Mouse (Mus musculus): ENCODE measurements around the gene Maml1. TPM values are rescaled to one million over a fixed set of nuclear protein-coding genes. Genes with fewer than 3 reads are reported as not detected.

The Maml1 gene
- polyA plus RNA-seq, 1 experiment from 2014 or later: 9.1 TPM

DNA sequence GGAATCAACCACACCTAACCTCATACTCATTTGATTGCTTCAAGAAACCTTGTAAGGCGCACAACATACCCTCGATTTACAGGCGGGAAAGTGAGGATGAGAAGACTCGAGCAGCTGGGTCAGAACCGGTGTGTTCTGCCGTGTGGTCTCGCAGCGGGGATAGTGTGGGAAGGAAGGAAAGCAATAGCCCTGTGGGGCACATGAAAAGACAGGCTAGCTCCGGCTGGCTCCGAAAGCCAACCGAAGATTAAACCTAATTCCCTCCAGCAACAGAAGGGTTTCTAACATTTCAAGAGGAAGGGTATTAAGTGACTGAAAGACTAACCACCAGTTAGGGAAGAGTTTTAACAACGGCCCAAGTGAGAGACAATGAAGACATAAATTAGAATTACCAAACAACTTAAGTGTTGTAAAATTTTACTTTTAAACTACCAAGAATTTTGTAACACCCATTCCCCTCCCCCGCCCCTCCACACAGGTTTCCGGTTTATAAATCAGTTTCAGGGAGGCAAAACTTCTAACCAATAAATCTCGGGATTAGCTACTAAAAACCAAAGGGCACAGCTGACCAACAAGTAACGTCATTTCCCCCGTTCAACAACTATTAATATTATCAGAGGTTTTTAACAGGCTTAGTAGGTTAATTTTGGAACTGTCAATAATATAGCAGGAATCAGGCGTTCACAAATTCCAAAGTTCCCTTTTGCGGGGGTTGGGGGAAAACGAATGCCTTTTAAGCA is 1.5 kb downstream of the Maml1 start:
- no peak for ATAC-seq (replicated peaks; ENCODE audit: low FRiP score, low TSS enrichment, low read depth)
- DNase-seq (ENCODE audit: low spot score): peak; percentile 52
- WGBS: 12% methylated on average over 20 of the region's 20 CpGs
- H3K36me3 ChIP-seq (ENCODE audit: control insufficient read depth, insufficient read depth, low read length): peaks cover 27% of the 10 kb centered on the region
- peak overlapping the region; percentile 99; the same call in 1 of the 2 replicates for H3K27ac ChIP-seq (ENCODE audit: low read depth)
- H3K9ac ChIP-seq (ENCODE audit: low read length): peak overlapping the region; percentile 99
- peak overlapping the region; percentile 97 for H3K4me3 ChIP-seq (ENCODE audit: low read depth, low read length)
- no peaks in the 10 kb centered on the region for H3K27me3 ChIP-seq (replicated peaks; ENCODE audit: control insufficient read depth, insufficient read depth, low read length)
- peaks cover 5% of the 10 kb centered on the region for H3K4me1 ChIP-seq (replicated peaks; ENCODE audit: control insufficient read depth, insufficient read depth, low read length)
- no peaks in the 10 kb centered on the region for H3K9me3 ChIP-seq (ENCODE audit: control insufficient read depth, low read length)
- H3K4me2 ChIP-seq (ENCODE audit: low read length): peak overlapping the region; percentile 66

DNA sequence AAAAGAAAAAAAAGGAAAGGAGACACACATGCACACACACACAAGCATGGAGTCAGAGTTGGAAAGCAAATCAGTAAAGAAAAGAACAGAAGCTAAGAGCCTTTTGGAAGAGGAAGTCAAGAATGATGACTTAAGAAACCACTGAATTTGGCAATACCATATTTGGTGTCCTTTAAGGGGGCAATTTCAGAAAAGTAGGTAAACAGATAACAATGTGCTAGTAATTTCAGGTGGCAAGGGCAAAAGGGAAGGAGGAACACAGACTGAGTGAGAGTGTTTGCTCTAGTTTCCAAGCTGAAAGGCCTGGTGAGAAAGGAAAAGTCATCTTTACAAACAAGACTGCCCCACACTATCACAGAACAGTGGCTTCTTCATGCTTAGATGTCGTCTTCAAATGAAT is 5.7 kb downstream of the Maml1 start:
- Histone ChIP-seq H3K27ac (ENCODE audit: low read depth) (no peak overlapping the region), H3K36me3 (ENCODE audit: control insufficient read depth, insufficient read depth, low read length) (peaks cover 9% of the 10 kb centered on the region), H3K4me1 (replicated peaks; ENCODE audit: control insufficient read depth, insufficient read depth, low read length) (peaks cover 5% of the 10 kb centered on the region), H3K27me3 (replicated peaks; ENCODE audit: control insufficient read depth, insufficient read depth, low read length) (no peaks in the 10 kb centered on the region), H3K4me2 (ENCODE audit: low read length) (no peak overlapping the region), H3K9me3 (ENCODE audit: control insufficient read depth, low read length) (no peaks in the 10 kb centered on the region), H3K4me3 (ENCODE audit: low read depth, low read length) (no peak overlapping the region), H3K9ac (ENCODE audit: low read length) (no peak overlapping the region)
- DNase-seq (ENCODE audit: low spot score) (peak; percentile 10), ATAC-seq (replicated peaks; ENCODE audit: low FRiP score, low TSS enrichment, low read depth) (no peak)
- 81% methylated on average over 1 of the region's 1 CpGs for WGBS

- Histone ChIP-seq H3K4me2 (ENCODE audit: low read length) (no peak overlapping the region), H3K9me3 (ENCODE audit: control insufficient read depth, low read length) (no peaks in the 10 kb centered on the region), H3K27ac (ENCODE audit: low read depth) (no peak overlapping the region), H3K36me3 (ENCODE audit: control insufficient read depth, insufficient read depth, low read length) (peaks cover 15% of the 10 kb centered on the region), H3K9ac (ENCODE audit: low read length) (no peak overlapping the region), H3K4me1 (replicated peaks; ENCODE audit: control insufficient read depth, insufficient read depth, low read length) (peaks cover 5% of the 10 kb centered on the region), H3K27me3 (replicated peaks; ENCODE audit: control insufficient read depth, insufficient read depth, low read length) (no peaks in the 10 kb centered on the region), H3K4me3 (ENCODE audit: low read depth, low read length) (no peak overlapping the region)
- DNase-seq (ENCODE audit: low spot score) (peak; percentile 36), ATAC-seq (replicated peaks; ENCODE audit: low FRiP score, low TSS enrichment, low read depth) (no peak)
- 93% methylated on average over 7 of the region's 7 CpGs for WGBS
These were observed 6.4 kb downstream of the Maml1 start for GRCm38 (mm10) chr11:50285696-50286095.

DNA sequence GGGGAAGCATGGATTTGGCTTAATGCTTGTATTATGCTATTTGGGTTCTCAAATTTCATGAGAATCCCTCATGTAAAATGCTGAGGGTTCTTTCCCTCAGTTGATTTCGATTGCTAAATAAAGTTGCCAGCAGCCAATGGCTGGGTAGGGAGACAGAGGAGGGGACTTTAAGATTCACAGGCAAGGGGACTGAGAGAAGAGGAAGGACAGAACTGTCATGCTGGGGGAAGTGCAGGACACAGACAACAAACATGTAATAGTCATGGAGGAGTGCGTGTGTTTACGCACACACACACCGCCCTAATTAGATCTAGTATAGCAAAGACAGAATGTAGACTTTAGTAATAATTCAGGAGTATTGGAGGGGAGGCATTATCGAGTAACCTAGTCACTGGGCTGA is 6.8 kb downstream of the Maml1 start:
- no peaks in the 10 kb centered on the region for H3K9me3 ChIP-seq (ENCODE audit: control insufficient read depth, low read length)
- no peaks in the 10 kb centered on the region for H3K27me3 ChIP-seq (replicated peaks; ENCODE audit: control insufficient read depth, insufficient read depth, low read length)
- WGBS: 94% methylated on average over 5 of the region's 5 CpGs
- no peak overlapping the region for H3K4me3 ChIP-seq (ENCODE audit: low read depth, low read length)
- DNase-seq (ENCODE audit: low spot score) (peak; percentile 38), ATAC-seq (replicated peaks; ENCODE audit: low FRiP score, low TSS enrichment, low read depth) (no peak)
- peaks cover 20% of the 10 kb centered on the region for H3K36me3 ChIP-seq (ENCODE audit: control insufficient read depth, insufficient read depth, low read length)
- no peak overlapping the region for H3K4me2 ChIP-seq (ENCODE audit: low read length)
- no peak overlapping the region for H3K27ac ChIP-seq (ENCODE audit: low read depth)
- peaks cover 3% of the 10 kb centered on the region for H3K4me1 ChIP-seq (replicated peaks; ENCODE audit: control insufficient read depth, insufficient read depth, low read length)
- no peak overlapping the region for H3K9ac ChIP-seq (ENCODE audit: low read length)

DNA sequence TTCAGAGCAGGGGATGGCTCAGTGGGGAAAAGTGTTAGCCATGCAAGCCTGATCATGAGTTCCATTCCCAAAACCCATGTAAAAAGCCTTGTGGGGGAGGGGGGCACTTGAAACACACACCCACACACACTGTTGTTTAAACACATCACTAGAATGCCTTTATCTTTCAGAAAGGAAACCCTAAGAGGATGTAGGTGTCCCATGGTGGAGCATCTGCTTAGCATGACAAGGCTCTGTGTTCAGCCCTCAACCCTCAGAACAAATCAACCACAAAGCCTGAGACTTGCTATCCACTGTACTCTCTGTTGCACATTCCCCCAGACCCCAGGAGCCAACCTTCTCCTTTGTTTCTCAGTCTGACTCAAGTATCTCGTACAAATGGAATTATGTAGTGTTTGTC is 12.1 kb downstream of the Maml1 start:
- 76% methylated on average over 1 of the region's 1 CpGs for WGBS
- no peak overlapping the region for H3K4me3 ChIP-seq (ENCODE audit: low read depth, low read length)
- H3K27ac ChIP-seq (ENCODE audit: low read depth): no peak overlapping the region
- H3K4me2 ChIP-seq (ENCODE audit: low read length): no peak overlapping the region
- ATAC-seq (replicated peaks; ENCODE audit: low FRiP score, low TSS enrichment, low read depth) (no peak), DNase-seq (ENCODE audit: low spot score) (no peak)
- H3K27me3 ChIP-seq (replicated peaks; ENCODE audit: control insufficient read depth, insufficient read depth, low read length): no peaks in the 10 kb centered on the region
- peaks cover 19% of the 10 kb centered on the region; the same call in 1 of the 2 replicates for H3K36me3 ChIP-seq (ENCODE audit: control insufficient read depth, insufficient read depth, low read length)
- no peaks in the 10 kb centered on the region for H3K4me1 ChIP-seq (replicated peaks; ENCODE audit: control insufficient read depth, insufficient read depth, low read length)
- H3K9ac ChIP-seq (ENCODE audit: low read length): no peak overlapping the region
- no peaks in the 10 kb centered on the region for H3K9me3 ChIP-seq (ENCODE audit: control insufficient read depth, low read length)

DNA sequence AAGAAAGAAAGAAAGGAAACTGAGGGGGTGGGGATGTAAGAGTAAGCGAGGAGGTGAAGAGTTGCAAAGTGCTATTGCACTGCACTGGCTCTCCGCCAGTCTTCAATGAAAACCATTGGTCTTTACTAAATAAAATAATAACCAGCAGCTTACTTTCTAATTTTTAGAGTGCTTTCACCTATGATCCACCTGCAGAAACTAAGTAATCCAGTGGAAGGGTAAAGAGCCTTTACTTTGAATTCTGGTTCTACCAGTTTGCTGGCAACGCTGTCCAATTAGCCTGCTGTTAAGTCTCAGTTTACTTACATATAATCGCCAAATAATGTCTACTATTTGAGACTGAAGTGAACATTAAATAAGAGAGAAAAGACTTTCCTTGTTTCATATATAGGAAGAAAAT is 13.1 kb downstream of the Maml1 start:
- WGBS: 87% methylated on average over 4 of the region's 4 CpGs
- H3K27ac ChIP-seq (ENCODE audit: low read depth): no peak overlapping the region
- ATAC-seq (replicated peaks; ENCODE audit: low FRiP score, low TSS enrichment, low read depth): no peak
- H3K9ac ChIP-seq (ENCODE audit: low read length): no peak overlapping the region
- no peaks in the 10 kb centered on the region for H3K27me3 ChIP-seq (replicated peaks; ENCODE audit: control insufficient read depth, insufficient read depth, low read length)
- H3K4me1 ChIP-seq (replicated peaks; ENCODE audit: control insufficient read depth, insufficient read depth, low read length): no peaks in the 10 kb centered on the region
- no peak overlapping the region for H3K4me3 ChIP-seq (ENCODE audit: low read depth, low read length)
- DNase-seq (ENCODE audit: low spot score): no peak
- H3K4me2 ChIP-seq (ENCODE audit: low read length): no peak overlapping the region
- peaks cover 19% of the 10 kb centered on the region; the same call in 1 of the 2 replicates for H3K36me3 ChIP-seq (ENCODE audit: control insufficient read depth, insufficient read depth, low read length)
- H3K9me3 ChIP-seq (ENCODE audit: control insufficient read depth, low read length): no peaks in the 10 kb centered on the region

DNA sequence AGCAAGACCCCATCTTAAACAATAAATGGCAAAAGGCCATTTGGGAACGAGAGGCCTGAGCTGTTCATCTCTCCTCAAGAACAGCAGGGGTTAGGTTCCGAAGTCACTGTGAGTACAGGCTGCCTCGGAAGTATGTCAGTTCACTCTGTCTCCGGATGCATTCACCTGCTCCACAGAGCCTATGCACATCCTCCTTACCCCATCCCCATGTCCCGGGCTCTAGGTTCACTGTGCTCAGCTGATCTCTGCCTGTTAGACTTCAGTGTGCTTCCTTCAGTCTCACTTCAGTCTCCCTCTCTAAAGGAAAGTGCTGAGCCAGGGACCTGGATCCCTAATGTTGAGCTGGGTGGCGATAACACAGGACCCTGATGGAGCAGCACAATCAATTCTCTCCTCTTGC is 14.4 kb downstream of the Maml1 start:
- Histone ChIP-seq H3K9me3 (ENCODE audit: control insufficient read depth, low read length) (no peaks in the 10 kb centered on the region), H3K4me1 (replicated peaks; ENCODE audit: control insufficient read depth, insufficient read depth, low read length) (no peaks in the 10 kb centered on the region), H3K27me3 (replicated peaks; ENCODE audit: control insufficient read depth, insufficient read depth, low read length) (no peaks in the 10 kb centered on the region), H3K36me3 (ENCODE audit: control insufficient read depth, insufficient read depth, low read length) (peaks cover 21% of the 10 kb centered on the region; the same call in 1 of the 2 replicates), H3K4me3 (ENCODE audit: low read depth, low read length) (no peak overlapping the region), H3K4me2 (ENCODE audit: low read length) (no peak overlapping the region), H3K9ac (ENCODE audit: low read length) (no peak overlapping the region), H3K27ac (ENCODE audit: low read depth) (no peak overlapping the region)
- WGBS: 95% methylated on average over 6 of the region's 6 CpGs
- no peak for DNase-seq (ENCODE audit: low spot score)
- no peak for ATAC-seq (replicated peaks; ENCODE audit: low FRiP score, low TSS enrichment, low read depth)

DNA sequence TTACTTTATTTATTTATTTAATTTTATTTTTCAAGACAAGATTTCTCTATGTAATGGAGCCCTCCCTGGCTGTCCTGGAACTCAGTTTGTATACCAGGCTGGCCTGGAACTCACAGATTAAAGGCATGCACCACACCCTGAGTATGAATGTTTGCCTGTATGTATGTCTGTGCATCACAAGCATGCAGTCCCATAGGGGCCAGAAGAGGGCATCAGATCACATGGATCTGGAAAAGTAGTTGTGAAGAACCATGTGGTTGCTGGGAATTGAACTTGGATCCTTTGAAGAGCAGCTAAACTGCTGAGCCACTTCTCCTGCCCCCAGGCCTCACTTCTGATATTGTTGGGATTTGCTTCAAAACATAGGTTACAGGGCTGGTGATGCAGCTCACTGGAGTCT is 15.1 kb downstream of the Maml1 start:
- Histone ChIP-seq H3K9me3 (ENCODE audit: control insufficient read depth, low read length) (no peaks in the 10 kb centered on the region), H3K36me3 (ENCODE audit: control insufficient read depth, insufficient read depth, low read length) (peaks cover 23% of the 10 kb centered on the region; the same call in 1 of the 2 replicates), H3K9ac (ENCODE audit: low read length) (no peak overlapping the region), H3K27me3 (replicated peaks; ENCODE audit: control insufficient read depth, insufficient read depth, low read length) (no peaks in the 10 kb centered on the region), H3K4me1 (replicated peaks; ENCODE audit: control insufficient read depth, insufficient read depth, low read length) (no peaks in the 10 kb centered on the region), H3K27ac (ENCODE audit: low read depth) (no peak overlapping the region), H3K4me2 (ENCODE audit: low read length) (no peak overlapping the region), H3K4me3 (ENCODE audit: low read depth, low read length) (no peak overlapping the region)
- DNase-seq (ENCODE audit: low spot score) (no peak), ATAC-seq (replicated peaks; ENCODE audit: low FRiP score, low TSS enrichment, low read depth) (no peak)

GRCm38 (mm10) chr11:50275568-50276151 is 16.5 kb downstream of the Maml1 start:
- 69% methylated on average over 5 of the region's 5 CpGs for WGBS
- DNase-seq (ENCODE audit: low spot score): no peak
- ATAC-seq (replicated peaks; ENCODE audit: low FRiP score, low TSS enrichment, low read depth): peak; percentile 60
- no peak overlapping the region for H3K9ac ChIP-seq (ENCODE audit: low read length)
- no peaks in the 10 kb centered on the region for H3K9me3 ChIP-seq (ENCODE audit: control insufficient read depth, low read length)
- no peak overlapping the region for H3K4me3 ChIP-seq (ENCODE audit: low read depth, low read length)
- peaks cover 16% of the 10 kb centered on the region; the same call in 1 of the 2 replicates for H3K36me3 ChIP-seq (ENCODE audit: control insufficient read depth, insufficient read depth, low read length)
- no peaks in the 10 kb centered on the region for H3K4me1 ChIP-seq (replicated peaks; ENCODE audit: control insufficient read depth, insufficient read depth, low read length)
- no peak overlapping the region for H3K27ac ChIP-seq (ENCODE audit: low read depth)
- no peaks in the 10 kb centered on the region for H3K27me3 ChIP-seq (replicated peaks; ENCODE audit: control insufficient read depth, insufficient read depth, low read length)
- H3K4me2 ChIP-seq (ENCODE audit: low read length): no peak overlapping the region
